Mouse (Mus musculus) brain, embryonic 18.5 days (tissue): ENCODE measurements at regions not wholly inside any gene's neighbourhood (a gene's known extent, or its start where the extent isn't known, plus 50 kb on each side); places are given as distances from the start of the nearest gene placed in this dataset.
A peak's percentile ranks its signal among the peaks of the same experiment; 100 is the strongest.

Experiments used
- DNase-seq: peaks from one replicate; pipeline ENCODE4 v3.0.0-alpha.2; 2012; ENCODE audit warnings: low read depth, low spot score

DNA sequence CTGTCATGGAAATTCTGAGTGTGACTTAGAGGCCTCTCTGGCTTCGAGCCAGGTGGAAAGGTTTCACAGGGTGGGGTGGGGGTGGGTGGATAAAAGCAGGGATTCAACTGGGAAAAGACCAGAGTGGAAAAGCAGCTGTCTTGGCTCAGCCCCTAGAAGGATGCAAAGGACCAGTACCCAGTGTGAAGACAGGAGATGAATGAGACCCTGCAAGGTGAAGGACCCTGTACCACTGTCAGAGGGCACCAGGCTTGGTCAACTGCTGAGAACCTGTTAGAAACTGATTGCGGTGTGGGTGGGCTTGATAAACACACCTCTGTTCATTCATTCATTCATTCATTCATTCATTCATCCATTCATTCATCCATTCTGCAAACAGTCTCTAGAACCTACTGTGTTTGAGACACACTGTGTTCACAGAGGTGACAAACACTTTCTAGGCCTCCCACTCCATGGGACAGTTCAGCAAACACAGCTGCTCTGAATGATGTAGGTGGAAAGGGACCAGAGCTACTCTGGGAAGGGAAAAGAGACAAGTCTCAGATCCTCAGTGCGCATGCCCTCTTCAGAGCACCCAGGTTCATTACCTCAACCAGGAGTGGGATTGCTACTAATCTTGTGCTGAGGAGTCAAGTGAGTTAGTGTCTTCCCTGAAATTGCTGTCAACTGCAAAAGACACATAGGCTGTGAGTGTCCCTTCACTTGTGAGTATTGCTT lies 100.4 kb upstream of the Sesn3 start:
- no peak for DNase-seq

- DNase-seq = peak; percentile 1
Measured at GRCm38 (mm10) chr9:14175041-14175881, 99.6 kb upstream of the Sesn3 start.

GRCm38 (mm10) chr9:14179777-14180176 lies 95.1 kb upstream of the Sesn3 start:
- DNase-seq = no peak

- no peak for DNase-seq
Measured at GRCm38 (mm10) chr9:14184261-14184660, 90.6 kb upstream of the Sesn3 start.

DNA sequence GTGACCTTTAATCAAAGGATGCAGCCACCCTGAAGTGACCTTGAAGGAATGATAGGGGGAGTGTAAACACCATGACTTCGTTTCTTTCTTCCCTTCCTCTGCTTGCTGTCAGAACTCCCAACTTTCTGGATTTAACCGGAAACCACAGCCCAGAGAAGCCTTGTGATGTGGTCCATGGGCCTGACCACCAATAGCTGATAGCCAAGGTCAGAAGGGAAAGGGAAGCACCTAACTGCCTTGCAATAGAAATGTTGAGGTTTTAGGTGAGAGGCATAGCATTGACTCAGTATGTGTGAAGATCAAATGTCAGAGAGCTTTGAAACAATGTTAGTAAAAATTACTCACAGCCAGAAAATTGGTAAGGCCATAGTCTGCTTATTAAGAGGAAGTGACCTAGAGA lies 89.2 kb upstream of the Sesn3 start:
- no peak for DNase-seq

DNA sequence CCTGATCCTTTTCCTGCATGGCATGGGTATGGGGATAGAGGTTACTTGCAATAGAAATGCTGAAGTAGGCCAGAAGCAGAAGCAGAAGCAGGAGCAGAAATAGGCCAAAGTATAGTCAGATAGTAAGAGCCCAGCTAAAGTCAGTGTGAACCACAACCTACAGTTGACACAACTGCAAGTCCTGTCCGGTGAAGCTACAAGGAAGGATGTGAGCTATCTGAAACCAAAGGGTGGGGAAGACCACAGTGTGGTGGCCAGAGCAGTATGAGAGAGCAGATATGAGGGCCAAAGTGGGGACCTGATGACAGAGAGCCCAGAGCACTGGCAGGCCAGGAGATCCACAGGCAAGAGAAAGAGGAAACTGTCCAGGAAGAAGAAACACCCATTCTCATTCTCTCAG lies 87.1 kb upstream of the Sesn3 start:
- DNase-seq = no peak

DNA sequence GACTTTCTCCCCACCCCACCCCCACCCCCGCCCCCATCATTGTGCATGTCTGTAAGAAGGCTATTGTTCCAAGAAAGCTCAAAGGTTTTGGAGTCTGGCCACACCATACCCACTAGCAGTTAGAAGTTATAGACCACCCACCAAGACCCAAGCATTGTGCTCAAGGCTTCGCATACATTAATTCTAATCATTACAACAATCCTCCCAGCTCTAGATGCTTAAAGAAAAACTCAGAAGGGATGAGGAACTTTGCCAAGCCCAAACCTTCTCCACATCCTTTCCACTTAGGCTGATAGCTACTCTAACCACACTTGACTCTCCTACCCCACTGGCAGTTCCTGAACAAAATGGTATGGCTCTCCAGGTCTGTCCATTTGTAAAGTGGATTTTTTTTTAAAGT lies 86.4 kb upstream of the Sesn3 start:
- no peak for DNase-seq

DNA sequence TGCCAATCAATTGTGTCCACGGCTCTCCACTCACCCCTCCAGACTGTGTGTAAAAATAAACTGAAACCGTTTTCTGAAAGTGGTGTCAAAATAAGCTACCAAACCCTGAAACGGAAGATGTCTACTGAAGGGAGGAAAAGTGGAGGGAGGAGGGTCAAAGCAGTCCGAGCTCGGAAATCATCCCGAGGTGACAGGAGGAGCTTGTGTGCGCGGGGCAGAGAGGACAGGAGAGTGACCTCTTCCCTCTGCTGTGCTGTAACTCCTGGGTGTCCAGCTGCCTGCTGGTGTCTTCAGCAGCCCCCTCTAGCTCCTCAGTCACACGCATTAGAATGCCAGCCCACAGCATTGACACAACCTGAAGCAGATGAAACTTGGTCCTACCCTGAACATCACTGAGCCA lies 84.2 kb upstream of the Sesn3 start:
- no peak for DNase-seq

DNA sequence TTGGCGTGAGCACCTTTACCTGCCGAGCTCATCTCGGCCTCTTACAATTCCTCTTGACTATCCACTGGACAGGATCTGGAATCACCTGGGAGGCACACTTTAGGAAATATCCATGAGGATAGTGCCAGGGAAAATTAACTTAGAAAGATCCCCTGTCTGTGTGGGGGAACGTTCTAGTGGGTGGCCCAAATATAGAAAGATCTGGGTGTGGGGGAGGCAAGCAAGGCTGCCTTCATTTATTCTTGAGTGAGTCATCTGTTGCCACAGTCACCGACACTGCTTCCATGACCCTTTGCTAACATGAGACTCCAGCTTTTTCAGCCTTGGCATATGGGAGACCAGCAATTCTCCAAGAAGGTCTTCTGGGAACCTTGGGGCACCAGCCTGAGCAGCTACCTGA lies 80.1 kb upstream of the Sesn3 start:
- no peak for DNase-seq

GRCm38 (mm10) chr9:14199116-14199515 lies 75.8 kb upstream of the Sesn3 start:
- DNase-seq = no peak

- DNase-seq = no peak
Measured at GRCm38 (mm10) chr9:14199983-14200700, 74.7 kb upstream of the Sesn3 start.

- no peak for DNase-seq
Measured at GRCm38 (mm10) chr9:14200852-14201251, 74.0 kb upstream of the Sesn3 start.

- DNase-seq = no peak
Measured at GRCm38 (mm10) chr9:14202551-14203306, 72.1 kb upstream of the Sesn3 start.

GRCm38 (mm10) chr9:14203307-14203695 lies 71.6 kb upstream of the Sesn3 start:
- DNase-seq = no peak

DNA sequence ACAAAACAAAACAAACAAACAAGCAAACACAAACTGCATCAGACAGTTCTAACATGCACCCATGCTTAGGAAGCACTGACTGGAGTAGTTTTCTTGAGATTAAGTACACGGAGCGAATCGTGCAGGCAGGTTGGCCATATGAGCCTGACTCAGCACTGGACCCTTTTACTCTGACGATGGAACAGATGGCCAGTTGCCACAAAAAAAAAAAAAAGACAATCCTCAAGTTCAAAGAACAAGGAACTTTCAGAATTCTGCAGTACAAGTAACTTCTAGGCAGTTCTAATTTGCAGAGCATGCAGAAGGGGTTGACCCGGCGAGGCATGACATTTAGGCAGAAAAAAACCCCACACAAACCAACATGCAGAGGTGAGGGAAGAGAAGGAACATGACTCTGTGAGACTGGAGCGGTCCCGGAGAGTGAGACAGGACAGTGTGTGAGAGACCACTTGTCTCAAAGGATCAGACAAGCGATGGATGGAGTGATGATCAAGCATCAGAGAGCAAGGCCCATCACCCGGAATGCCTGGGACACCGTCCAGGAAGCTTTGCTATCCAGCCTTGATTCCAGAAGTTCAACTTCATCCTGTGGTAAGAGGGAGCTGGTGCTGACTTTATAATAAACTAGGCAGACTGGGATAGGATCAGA lies 71.0 kb upstream of the Sesn3 start:
- DNase-seq = no peak

DNA sequence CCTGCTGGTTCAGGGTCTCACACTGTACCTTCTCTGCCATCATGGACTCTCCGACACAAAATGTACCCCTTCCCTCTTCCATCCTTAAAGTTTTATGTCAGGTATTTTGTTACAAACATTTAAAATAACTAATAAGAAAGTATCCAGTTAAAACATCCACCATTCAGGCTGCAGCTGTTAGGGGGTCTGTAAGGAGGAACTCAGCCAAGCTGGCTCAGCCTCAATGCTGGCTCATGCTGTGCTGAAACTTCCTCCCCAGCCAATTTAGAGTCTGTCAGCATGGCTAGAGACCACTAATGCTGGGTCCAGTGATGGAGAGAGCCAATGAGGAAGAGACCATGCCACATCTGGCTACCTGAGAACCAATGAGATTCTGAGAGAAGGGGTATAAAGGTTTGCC lies 70.0 kb upstream of the Sesn3 start:
- DNase-seq = no peak

DNA sequence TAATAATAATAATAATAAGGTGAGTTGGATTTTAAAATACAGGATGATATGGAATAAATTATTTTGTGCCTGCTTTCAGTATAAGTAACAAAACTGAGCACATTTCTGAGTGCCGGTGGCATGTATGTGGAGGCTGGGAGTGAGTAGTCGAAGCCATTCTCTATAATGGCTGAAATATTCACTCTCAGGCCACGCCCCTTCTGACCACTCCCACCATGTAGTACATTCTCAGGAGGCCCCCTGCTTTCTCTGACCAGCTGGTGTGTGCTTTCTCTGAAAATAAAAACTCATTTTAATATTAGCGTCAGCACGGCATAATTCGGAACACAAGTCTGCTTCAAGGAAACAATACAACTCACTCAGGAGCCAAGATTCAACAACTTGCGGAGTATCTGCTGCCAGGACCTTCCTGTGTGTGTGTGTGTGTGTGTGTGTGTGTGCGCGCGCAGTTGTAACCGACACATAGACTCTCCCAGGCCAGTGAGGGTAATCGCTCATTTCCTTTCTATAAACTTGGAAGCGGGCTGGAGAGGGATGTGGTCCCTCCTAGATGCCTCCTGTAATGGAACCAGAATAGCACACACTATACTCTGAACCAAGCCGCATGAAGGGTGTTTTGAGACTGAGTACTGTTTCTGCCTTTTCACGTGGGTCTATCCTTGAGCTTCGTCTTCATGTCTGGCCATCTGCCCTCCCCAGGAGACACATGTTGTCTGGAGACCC lies 67.9 kb upstream of the Sesn3 start:
- DNase-seq = no peak

- DNase-seq = no peak
Measured at GRCm38 (mm10) chr9:14207561-14207936, 67.3 kb upstream of the Sesn3 start.

DNA sequence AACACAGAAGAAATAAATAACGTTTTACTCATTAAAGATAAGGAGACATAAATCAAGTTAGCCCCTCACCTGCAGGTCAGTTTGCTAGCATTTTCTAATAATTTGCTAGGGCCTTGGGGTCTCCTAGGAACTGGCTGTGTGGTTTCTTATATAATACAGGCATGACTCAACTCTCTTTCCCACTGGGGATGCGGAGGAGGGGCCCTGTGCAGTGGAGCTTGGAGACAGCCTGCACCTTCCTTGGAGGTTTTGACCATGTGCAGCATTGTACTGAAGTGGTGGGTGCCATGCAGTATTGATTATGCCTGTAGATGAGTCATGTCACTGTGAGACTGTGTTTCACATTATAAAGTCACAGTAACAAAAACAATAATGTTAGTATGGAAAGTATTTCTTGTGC lies 61.6 kb upstream of the Sesn3 start:
- no peak for DNase-seq

- DNase-seq = no peak
Measured at GRCm38 (mm10) chr9:14215171-14215782, 59.6 kb upstream of the Sesn3 start.
